Mouse (Mus musculus) stomach, postnatal 0 days (tissue): ENCODE measurements at regions not wholly inside any gene's neighbourhood (a gene's known extent, or its start where the extent isn't known, plus 50 kb on each side); places are given as distances from the start of the nearest gene placed in this dataset.

Source experiments
- CTCF ChIP-seq: IDR thresholded peaks from 2 replicates; pipeline ENCODE4 v1.5.1; 2016; ENCODE audit warnings: antibody characterized with exemption, low read depth, mild to moderate bottlenecking, moderate library complexity
- EP300 ChIP-seq: optimal IDR thresholded peaks from 2 replicates; pipeline ENCODE3; 2016; ENCODE audit warnings: antibody characterized with exemption

GRCm38 (mm10) chr6:31330868-31331267, 67.7 kb upstream of the Mkln1 start:
- TF ChIP-seq CTCF: no peak
- no peak for TF ChIP-seq EP300
